Mouse (Mus musculus): Measurements from ENCODE around the gene Fn3krp.

The Fn3krp gene

GRCm38 (mm10) chr11:121420830-121421552 lies at the start of gene Fn3krp:
TSS of gene Fn3krp (plus strand) at chr11:121421401.
- DNase-seq: peak; percentile 100

GRCm38 (mm10) chr11:121373305-121373704 lies 47.9 kb upstream of the Fn3krp start:
- DNase-seq: no peak

- no peak for DNase-seq
Observed at GRCm38 (mm10) chr11:121378644-121379043, 42.6 kb upstream of the Fn3krp start.

GRCm38 (mm10) chr11:121380294-121380693 lies 40.9 kb upstream of the Fn3krp start:
- no peak for DNase-seq

GRCm38 (mm10) chr11:121387750-121388553 lies 33.2 kb upstream of the Fn3krp start, which contains the start of gene Rab40b:
TSS of gene Rab40b (minus strand) at chr11:121388251.
- DNase-seq: peak; percentile 87

- no peak for DNase-seq
Observed at GRCm38 (mm10) chr11:121388554-121388945, 32.7 kb upstream of the Fn3krp start.

- no peak for DNase-seq
Observed at GRCm38 (mm10) chr11:121390793-121391192, 30.4 kb upstream of the Fn3krp start.

GRCm38 (mm10) chr11:121392405-121392804 lies 28.8 kb upstream of the Fn3krp start:
- no peak for DNase-seq

- no peak for DNase-seq
Observed at GRCm38 (mm10) chr11:121407366-121408155, 13.6 kb upstream of the Fn3krp start.

- DNase-seq: no peak
Observed at GRCm38 (mm10) chr11:121414762-121415161, 6.4 kb upstream of the Fn3krp start.

GRCm38 (mm10) chr11:121415351-121415750 lies 5.8 kb upstream of the Fn3krp start:
- no peak for DNase-seq

- no peak for DNase-seq
Observed at GRCm38 (mm10) chr11:121417971-121418370, 3.2 kb upstream of the Fn3krp start.

- no peak for DNase-seq
Observed at GRCm38 (mm10) chr11:121418932-121419331, 2.3 kb upstream of the Fn3krp start.

- no peak for DNase-seq
Observed at GRCm38 (mm10) chr11:121420379-121420778, 822 bp upstream of the Fn3krp start.

- no peak for DNase-seq
Observed at GRCm38 (mm10) chr11:121421553-121422173, 462 bp downstream of the Fn3krp start.

GRCm38 (mm10) chr11:121433397-121433796 lies 12.2 kb downstream of the Fn3krp start:
- no peak for DNase-seq

GRCm38 (mm10) chr11:121434156-121435155 lies 13.3 kb downstream of the Fn3krp start, which contains the start of gene Fn3k:
TSS of gene Fn3k (plus strand) at chr11:121434913.
- DNase-seq: peak; percentile 94

- no peak for DNase-seq
Observed at GRCm38 (mm10) chr11:121437236-121437635, 16.0 kb downstream of the Fn3krp start.

- no peak for DNase-seq
Observed at GRCm38 (mm10) chr11:121439686-121440292, 18.6 kb downstream of the Fn3krp start.

- no peak for DNase-seq
Observed at GRCm38 (mm10) chr11:121441653-121442052, 20.5 kb downstream of the Fn3krp start.

GRCm38 (mm10) chr11:121442076-121442475 lies 20.9 kb downstream of the Fn3krp start:
- no peak for DNase-seq
